Mouse (Mus musculus) intestine, postnatal 0 days (tissue): ENCODE data around the gene Alx3. TPM values are rescaled to one million over a fixed set of nuclear protein-coding genes. Genes with fewer than 3 reads are reported as not detected.

Source experiments
- ATAC-seq: fragments of 200-750 bp; cut with Nextera tagmentation; 2 replicates; pipeline ENCODE4 v1.8.0; 2017; ENCODE audit warnings: mild to moderate bottlenecking, moderate TSS enrichment, moderate library complexity
- H3K27ac ChIP-seq: fragments of 300-500 bp; sonication (generic); 2 replicates; pipeline ENCODE4 v1.5.1; 2014; ENCODE audit warnings: mild to moderate bottlenecking, low read depth, low read length, moderate library complexity
- H3K27me3 ChIP-seq: fragments of 300-500 bp; sonication (generic); replicated peaks from 2 replicates; pipeline ENCODE4 v1.6.1; 2014; ENCODE audit warnings: low read length, mixed read lengths; ENCODE audit not compliant: control insufficient read depth, insufficient read depth
- H3K36me3 ChIP-seq: fragments of 300-500 bp; sonication (generic); 2 replicates; pipeline ENCODE4 v1.6.1; 2014; ENCODE audit warnings: mild to moderate bottlenecking, moderate library complexity; ENCODE audit not compliant: control insufficient read depth, insufficient read depth
- H3K4me1 ChIP-seq: fragments of 300-500 bp; sonication (generic); replicated peaks from 2 replicates; pipeline ENCODE4 v1.6.1; 2014; ENCODE audit warnings: antibody characterized with exemption, low read length, mixed read lengths; ENCODE audit not compliant: control insufficient read depth, insufficient read depth
- H3K4me2 ChIP-seq: fragments of 300-500 bp; sonication (generic); replicated peaks from 2 replicates; pipeline ENCODE4 v1.6.1; 2014; ENCODE audit warnings: low read depth, mild to moderate bottlenecking, moderate library complexity
- H3K4me3 ChIP-seq: fragments of 300-500 bp; sonication (generic); 2 replicates; pipeline ENCODE4 v1.5.1; 2014; ENCODE audit warnings: low read depth, low read length
- H3K9ac ChIP-seq: fragments of 300-500 bp; sonication (generic); 2 replicates; pipeline ENCODE4 v1.6.1; 2014; ENCODE audit warnings: mild to moderate bottlenecking, low read depth, low read length
- H3K9me3 ChIP-seq: fragments of 300-500 bp; sonication (generic); 2 replicates; pipeline ENCODE4 v1.6.1; 2016; ENCODE audit warnings: mixed run types; ENCODE audit not compliant: control insufficient read depth
- CTCF ChIP-seq: sonication (generic); IDR thresholded peaks from 2 replicates; pipeline ENCODE4 v1.5.1; 2016; ENCODE audit warnings: low read depth, mild to moderate bottlenecking, control low read depth, antibody characterized with exemption, moderate library complexity
- WGBS: fragments of 180-500 bp; shearing (Covaris S2); extraction: QIAGEN DNeasy Blood & Tissue Kit; methylation state at CpG from one replicate; pipeline ENCODE4 v1.1.7; 2014; 5-methylcytosine and 5-hydroxymethylcytosine counted together
- polyA plus RNA-seq: library from polyadenylated mRNA; unstranded; fragments of >200 nt; fragmentation: Nextera tagmentation; extraction: Ambion mirVana; gene quantifications from 2 replicates; pipeline ENCODE4 v1.2.1, GENCODE M21; 2015

Alx3 gene
- polyA plus RNA-seq, 1 experiment from 2014 or later: not detected

DNA sequence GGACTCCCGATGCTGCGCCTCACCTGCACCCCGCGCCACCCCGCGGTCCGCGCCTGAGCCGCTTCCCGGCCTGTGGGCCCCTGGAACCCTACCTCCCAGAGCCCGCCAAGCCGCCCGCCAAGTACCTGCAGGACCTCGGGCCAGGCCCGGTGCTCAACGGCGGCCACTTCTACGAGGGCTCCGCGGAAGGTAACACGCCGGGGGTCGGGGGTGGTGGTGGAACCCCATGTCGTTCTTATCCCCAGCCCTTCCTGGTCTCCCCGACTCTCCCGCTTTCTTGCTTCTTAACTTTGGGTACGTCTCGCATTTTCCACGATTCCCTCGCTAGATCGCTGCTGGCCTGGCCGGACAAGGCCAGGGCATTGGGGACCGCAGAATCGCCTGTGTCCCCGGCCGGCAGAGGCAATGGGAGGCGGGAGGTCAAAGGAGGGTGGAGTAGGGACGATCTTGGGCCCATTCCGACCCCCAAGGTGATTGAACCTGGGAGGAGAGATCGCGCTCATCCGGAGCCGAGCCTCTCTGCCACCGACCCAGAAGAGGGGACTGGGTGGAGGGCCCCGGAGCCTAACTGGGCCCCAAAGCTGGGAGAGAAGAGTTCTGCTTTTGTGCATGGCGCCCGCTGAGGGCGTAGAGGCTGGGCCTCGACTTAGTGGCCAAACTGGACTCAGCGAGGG, 570 bp downstream of the Alx3 start:
- peak overlapping the region; percentile 56 for H3K4me2 ChIP-seq
- H3K4me3 ChIP-seq: peak overlapping the region; percentile 32
- no peak overlapping the region for H3K9ac ChIP-seq
- no peak for ATAC-seq
- TF ChIP-seq CTCF: no peak
- 1% methylated on average over 50 of the region's 50 CpGs for WGBS
- peaks cover 96% of the 10 kb centered on the region for H3K27me3 ChIP-seq
- no peak overlapping the region for H3K27ac ChIP-seq
- H3K9me3 ChIP-seq: no peaks in the 10 kb centered on the region
- no peaks in the 10 kb centered on the region for H3K36me3 ChIP-seq
- no peaks in the 10 kb centered on the region; the same call in 1 of the 2 replicates for H3K4me1 ChIP-seq

GRCm38 (mm10) chr3:107595938-107596461, 1.2 kb downstream of the Alx3 start:
- H3K27ac ChIP-seq: no peak overlapping the region
- 4% methylated on average over 34 of the region's 34 CpGs for WGBS
- H3K4me1 ChIP-seq: no peaks in the 10 kb centered on the region; the same call in 1 of the 2 replicates
- H3K4me2 ChIP-seq: no peak overlapping the region
- no peak overlapping the region for H3K9ac ChIP-seq
- no peak for TF ChIP-seq CTCF
- H3K4me3 ChIP-seq: peak overlapping the region; percentile 32
- H3K9me3 ChIP-seq: no peaks in the 10 kb centered on the region
- ATAC-seq: no peak
- H3K27me3 ChIP-seq: peaks cover 93% of the 10 kb centered on the region
- H3K36me3 ChIP-seq: no peaks in the 10 kb centered on the region

DNA sequence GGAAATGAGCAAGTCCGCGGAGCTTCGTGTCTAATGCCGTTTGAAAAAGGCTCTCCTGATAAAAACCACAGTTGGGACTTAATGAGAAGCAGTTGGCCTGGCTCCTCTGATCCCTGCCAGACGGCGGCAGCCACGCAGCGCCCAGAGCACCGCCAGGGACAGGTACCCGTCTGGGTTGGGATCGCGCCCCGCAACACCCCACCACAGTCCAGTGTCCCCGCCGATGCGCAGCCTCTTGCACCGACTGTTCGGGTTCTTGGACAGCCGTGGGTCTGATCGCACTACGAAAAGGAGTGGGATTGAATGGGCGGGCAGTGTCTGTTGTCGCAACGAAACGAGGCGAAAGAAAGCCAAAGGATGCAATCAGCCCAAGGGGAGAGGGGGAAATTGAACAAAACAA, 1.7 kb downstream of the Alx3 start:
- 1% methylated on average over 26 of the region's 26 CpGs for WGBS
- TF ChIP-seq CTCF: no peak
- Histone ChIP-seq H3K36me3 (no peaks in the 10 kb centered on the region), H3K27me3 (peaks cover 90% of the 10 kb centered on the region), H3K4me1 (no peaks in the 10 kb centered on the region; the same call in 1 of the 2 replicates), H3K9me3 (no peaks in the 10 kb centered on the region), H3K27ac (no peak overlapping the region), H3K9ac (no peak overlapping the region), H3K4me2 (no peak overlapping the region; the same call in 1 of the 2 replicates), H3K4me3 (no peak overlapping the region)
- ATAC-seq: no peak

GRCm38 (mm10) chr3:107597134-107597533, 2.3 kb downstream of the Alx3 start:
- no peaks in the 10 kb centered on the region; the same call in 1 of the 2 replicates for H3K4me1 ChIP-seq
- no peak for ATAC-seq
- no peak overlapping the region for H3K9ac ChIP-seq
- no peaks in the 10 kb centered on the region for H3K36me3 ChIP-seq
- H3K9me3 ChIP-seq: no peaks in the 10 kb centered on the region
- H3K27me3 ChIP-seq: peaks cover 90% of the 10 kb centered on the region
- H3K4me2 ChIP-seq: no peak overlapping the region
- WGBS: 4% methylated on average over 22 of the region's 24 CpGs
- TF ChIP-seq CTCF: no peak
- H3K27ac ChIP-seq: no peak overlapping the region
- no peak overlapping the region for H3K4me3 ChIP-seq

GRCm38 (mm10) chr3:107597586-107598389, 3.0 kb downstream of the Alx3 start:
- 12% methylated on average over 22 of the region's 22 CpGs for WGBS
- peaks cover 89% of the 10 kb centered on the region for H3K27me3 ChIP-seq
- no peaks in the 10 kb centered on the region; the same call in 1 of the 2 replicates for H3K4me1 ChIP-seq
- TF ChIP-seq CTCF: 0 out of 2 replicates have a peak, but pooled peaks have one; percentile 2
- no peaks in the 10 kb centered on the region for H3K36me3 ChIP-seq
- H3K9ac ChIP-seq: no peak overlapping the region
- ATAC-seq: no peak
- H3K4me2 ChIP-seq: no peak overlapping the region
- no peak overlapping the region for H3K27ac ChIP-seq
- H3K9me3 ChIP-seq: no peaks in the 10 kb centered on the region
- H3K4me3 ChIP-seq: no peak overlapping the region

GRCm38 (mm10) chr3:107600127-107600526, 5.3 kb downstream of the Alx3 start:
- ATAC-seq: no peak
- 57% methylated on average over 6 of the region's 6 CpGs for WGBS
- H3K9me3 ChIP-seq: no peaks in the 10 kb centered on the region
- H3K27me3 ChIP-seq: peaks cover 75% of the 10 kb centered on the region
- TF ChIP-seq CTCF: no peak
- H3K27ac ChIP-seq: no peak overlapping the region
- no peaks in the 10 kb centered on the region for H3K36me3 ChIP-seq
- H3K4me2 ChIP-seq: no peak overlapping the region
- no peaks in the 10 kb centered on the region; the same call in 1 of the 2 replicates for H3K4me1 ChIP-seq
- H3K4me3 ChIP-seq: no peak overlapping the region
- no peak overlapping the region for H3K9ac ChIP-seq
